Mouse (Mus musculus) intestine, postnatal 0 days (tissue): ENCODE data around the gene Grasp. TPM values are rescaled to one million over a fixed set of nuclear protein-coding genes. Genes with fewer than 3 reads are reported as not detected.
A peak's percentile ranks its signal among the peaks of the same experiment; 100 is the strongest.

Experiments
- ATAC-seq: fragments of 200-750 bp; cut with Nextera tagmentation; 2 replicates; pipeline ENCODE4 v1.8.0; 2017; ENCODE audit warnings: mild to moderate bottlenecking, moderate TSS enrichment, moderate library complexity
- H3K27ac ChIP-seq: fragments of 300-500 bp; sonication (generic); 2 replicates; pipeline ENCODE4 v1.5.1; 2014; ENCODE audit warnings: mild to moderate bottlenecking, low read depth, low read length, moderate library complexity
- H3K27me3 ChIP-seq: fragments of 300-500 bp; sonication (generic); replicated peaks from 2 replicates; pipeline ENCODE4 v1.6.1; 2014; ENCODE audit warnings: low read length, mixed read lengths; ENCODE audit not compliant: control insufficient read depth, insufficient read depth
- H3K36me3 ChIP-seq: fragments of 300-500 bp; sonication (generic); 2 replicates; pipeline ENCODE4 v1.6.1; 2014; ENCODE audit warnings: mild to moderate bottlenecking, moderate library complexity; ENCODE audit not compliant: control insufficient read depth, insufficient read depth
- H3K4me1 ChIP-seq: fragments of 300-500 bp; sonication (generic); replicated peaks from 2 replicates; pipeline ENCODE4 v1.6.1; 2014; ENCODE audit warnings: antibody characterized with exemption, low read length, mixed read lengths; ENCODE audit not compliant: control insufficient read depth, insufficient read depth
- H3K4me2 ChIP-seq: fragments of 300-500 bp; sonication (generic); replicated peaks from 2 replicates; pipeline ENCODE4 v1.6.1; 2014; ENCODE audit warnings: low read depth, mild to moderate bottlenecking, moderate library complexity
- H3K4me3 ChIP-seq: fragments of 300-500 bp; sonication (generic); 2 replicates; pipeline ENCODE4 v1.5.1; 2014; ENCODE audit warnings: low read depth, low read length
- H3K9ac ChIP-seq: fragments of 300-500 bp; sonication (generic); 2 replicates; pipeline ENCODE4 v1.6.1; 2014; ENCODE audit warnings: mild to moderate bottlenecking, low read depth, low read length
- H3K9me3 ChIP-seq: fragments of 300-500 bp; sonication (generic); 2 replicates; pipeline ENCODE4 v1.6.1; 2016; ENCODE audit warnings: mixed run types; ENCODE audit not compliant: control insufficient read depth
- CTCF ChIP-seq: sonication (generic); IDR thresholded peaks from 2 replicates; pipeline ENCODE4 v1.5.1; 2016; ENCODE audit warnings: low read depth, mild to moderate bottlenecking, control low read depth, antibody characterized with exemption, moderate library complexity
- WGBS: fragments of 180-500 bp; shearing (Covaris S2); extraction: QIAGEN DNeasy Blood & Tissue Kit; methylation state at CpG from one replicate; pipeline ENCODE4 v1.1.7; 2014; 5-methylcytosine and 5-hydroxymethylcytosine counted together
- polyA plus RNA-seq: library from polyadenylated mRNA; unstranded; fragments of >200 nt; fragmentation: Nextera tagmentation; extraction: Ambion mirVana; gene quantifications from 2 replicates; pipeline ENCODE4 v1.2.1, GENCODE M21; 2015

Grasp gene
- polyA plus RNA-seq, 1 experiment from 2014 or later: 2.0 TPM

DNA sequence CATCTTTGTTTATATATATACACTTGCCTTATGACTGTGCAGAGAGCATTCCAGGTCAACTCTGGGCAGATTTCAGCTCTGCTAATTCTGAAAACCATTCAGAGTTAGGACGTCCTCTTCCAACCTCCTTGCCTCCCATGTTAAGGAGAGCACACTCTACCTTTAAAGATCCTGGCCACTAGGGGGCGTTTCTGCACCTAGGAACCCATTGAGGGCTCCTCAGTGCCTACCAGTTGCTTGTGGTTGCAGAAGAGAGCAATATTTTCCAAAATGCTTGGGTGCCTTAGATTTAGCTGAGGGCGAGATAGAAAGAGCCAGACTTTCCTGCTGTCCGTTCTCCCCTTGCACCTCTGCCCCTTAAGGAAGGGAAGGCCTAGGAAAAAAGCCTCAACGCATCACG is 13.8 kb upstream of the Grasp start:
- 0 out of 2 replicates have a peak, but pooled peaks have one; percentile 40 for ATAC-seq
- peaks cover 68% of the 10 kb centered on the region for H3K36me3 ChIP-seq

DNA sequence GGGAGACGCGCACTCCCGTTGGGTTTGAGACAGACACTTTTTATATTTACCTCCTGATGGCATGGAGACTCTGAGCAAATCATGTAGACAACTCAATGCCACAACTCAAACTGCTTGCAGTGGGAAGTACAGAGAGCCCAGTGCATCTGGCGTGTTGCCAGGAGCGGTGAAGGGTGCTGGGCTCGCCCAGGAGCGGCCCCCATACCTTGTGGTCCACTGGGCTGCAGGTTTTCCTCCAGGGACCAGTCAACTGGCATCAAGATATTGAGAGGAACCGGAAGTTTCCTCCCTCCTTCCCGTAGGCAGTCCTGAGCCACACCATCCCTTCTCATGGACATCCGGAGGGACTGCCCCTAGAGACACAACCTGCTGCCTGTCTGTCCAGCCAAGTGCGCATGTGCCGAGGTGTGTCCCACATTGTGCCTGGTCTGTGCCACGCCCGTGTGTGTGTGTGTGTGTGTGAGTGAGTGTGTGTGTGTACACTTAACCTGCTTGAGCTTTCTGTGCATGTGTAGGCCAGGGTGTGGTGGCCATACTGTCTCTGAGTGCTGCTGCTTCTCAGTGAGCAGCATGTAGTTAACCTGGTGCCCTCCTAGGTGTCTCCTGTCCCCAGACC is 12.9 kb upstream of the Grasp start:
- H3K9me3 ChIP-seq: no peaks in the 10 kb centered on the region
- H3K4me3 ChIP-seq: no peak overlapping the region
- no peaks in the 10 kb centered on the region for H3K4me1 ChIP-seq
- H3K36me3 ChIP-seq: peaks cover 61% of the 10 kb centered on the region
- no peaks in the 10 kb centered on the region for H3K27me3 ChIP-seq
- H3K9ac ChIP-seq: no peak overlapping the region
- no peak overlapping the region for H3K4me2 ChIP-seq
- WGBS: 86% methylated on average over 14 of the region's 14 CpGs
- H3K27ac ChIP-seq: no peak overlapping the region
- ATAC-seq: no peak; the same call in 1 of the 2 replicates
- no peak for TF ChIP-seq CTCF

More for the DNA sequence above, 13.8 kb upstream of the Grasp start:
- Histone ChIP-seq H3K4me1 (no peaks in the 10 kb centered on the region), H3K9me3 (no peaks in the 10 kb centered on the region), H3K4me3 (no peak overlapping the region), H3K27me3 (no peaks in the 10 kb centered on the region), H3K27ac (no peak overlapping the region), H3K4me2 (no peak overlapping the region), H3K9ac (no peak overlapping the region)
- WGBS: 66% methylated on average over 6 of the region's 6 CpGs
- TF ChIP-seq CTCF: peak; percentile 80

DNA sequence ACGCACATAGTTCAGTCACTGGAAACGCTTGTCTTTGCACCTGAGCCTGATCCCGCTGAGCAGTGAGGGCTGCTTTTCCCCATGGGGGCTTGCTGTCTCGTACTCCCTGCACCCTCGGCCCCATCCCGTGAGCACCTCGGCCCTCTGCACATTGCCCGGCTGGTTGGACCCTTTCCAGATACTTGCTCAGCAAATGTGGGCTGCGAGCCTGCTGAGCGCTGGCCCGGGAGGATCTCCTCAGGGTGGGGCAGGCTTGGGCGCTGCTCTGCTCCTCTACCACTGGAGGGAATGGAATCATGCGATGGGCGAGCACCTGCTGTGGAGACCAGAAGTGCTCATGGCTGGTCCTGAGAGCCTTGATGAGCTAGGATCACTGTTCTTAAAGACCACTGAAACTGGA is 11.6 kb upstream of the Grasp start:
- H3K4me1 ChIP-seq: no peaks in the 10 kb centered on the region
- no peak overlapping the region for H3K27ac ChIP-seq
- H3K36me3 ChIP-seq: peaks cover 48% of the 10 kb centered on the region
- H3K9ac ChIP-seq: no peak overlapping the region
- no peak overlapping the region for H3K4me2 ChIP-seq
- no peak for TF ChIP-seq CTCF
- H3K4me3 ChIP-seq: no peak overlapping the region
- no peak for ATAC-seq
- 59% methylated on average over 14 of the region's 14 CpGs for WGBS
- H3K27me3 ChIP-seq: no peaks in the 10 kb centered on the region
- no peaks in the 10 kb centered on the region for H3K9me3 ChIP-seq

DNA sequence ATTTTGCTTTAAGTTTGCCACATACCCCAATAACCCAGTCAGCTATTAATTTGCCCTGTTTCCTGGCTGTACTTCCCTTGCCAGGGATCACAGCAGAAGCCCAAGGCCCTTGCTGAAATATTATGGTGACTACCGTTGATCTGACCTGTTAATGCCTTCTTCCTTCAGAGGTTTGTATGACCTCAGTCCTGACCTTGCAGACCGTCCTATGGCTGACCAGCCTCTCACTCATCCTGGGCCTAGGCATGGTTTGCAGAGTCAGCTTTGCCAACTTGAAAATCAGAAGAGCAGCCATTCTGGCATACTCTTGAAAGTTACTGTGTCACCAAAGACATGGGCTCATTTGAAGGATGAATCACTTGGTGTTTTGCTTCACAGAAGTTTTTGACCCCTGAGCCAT is 8.9 kb upstream of the Grasp start:
- 64% methylated on average over 2 of the region's 2 CpGs for WGBS
- H3K9me3 ChIP-seq: no peaks in the 10 kb centered on the region
- no peak for ATAC-seq

DNA sequence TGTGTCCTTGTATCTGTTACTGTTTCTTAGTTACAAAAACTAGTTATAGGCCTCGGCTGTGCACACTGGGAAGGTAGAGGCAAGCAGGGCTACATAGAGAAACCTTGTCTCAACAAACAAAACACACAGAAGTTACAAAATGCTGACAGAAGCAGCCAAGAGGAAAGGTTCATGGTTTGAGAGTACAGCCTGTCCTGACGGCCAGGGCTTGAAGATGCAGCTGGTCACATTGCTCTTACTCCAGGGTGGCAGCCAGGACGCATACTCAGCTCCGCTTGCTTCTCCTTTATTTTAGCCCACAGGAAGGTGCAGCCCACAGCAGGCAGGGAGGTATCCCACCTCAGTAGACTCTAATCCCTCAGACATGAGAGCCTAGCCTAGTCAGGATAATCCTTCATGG is 8.0 kb upstream of the Grasp start:
- 86% methylated on average over 4 of the region's 4 CpGs for WGBS
- Histone ChIP-seq H3K36me3 (peaks cover 16% of the 10 kb centered on the region; the same call in 1 of the 2 replicates), H3K4me3 (no peak overlapping the region), H3K9me3 (no peaks in the 10 kb centered on the region), H3K27me3 (no peaks in the 10 kb centered on the region), H3K9ac (no peak overlapping the region), H3K27ac (no peak overlapping the region), H3K4me1 (no peaks in the 10 kb centered on the region), H3K4me2 (no peak overlapping the region)
- ATAC-seq: no peak
- no peak for TF ChIP-seq CTCF

More for the DNA sequence above, 8.9 kb upstream of the Grasp start:
- Histone ChIP-seq H3K27me3 (no peaks in the 10 kb centered on the region), H3K9ac (no peak overlapping the region), H3K4me2 (no peak overlapping the region), H3K27ac (no peak overlapping the region), H3K4me1 (no peaks in the 10 kb centered on the region), H3K36me3 (peaks cover 24% of the 10 kb centered on the region; the same call in 1 of the 2 replicates), H3K4me3 (no peak overlapping the region)
- no peak for TF ChIP-seq CTCF

DNA sequence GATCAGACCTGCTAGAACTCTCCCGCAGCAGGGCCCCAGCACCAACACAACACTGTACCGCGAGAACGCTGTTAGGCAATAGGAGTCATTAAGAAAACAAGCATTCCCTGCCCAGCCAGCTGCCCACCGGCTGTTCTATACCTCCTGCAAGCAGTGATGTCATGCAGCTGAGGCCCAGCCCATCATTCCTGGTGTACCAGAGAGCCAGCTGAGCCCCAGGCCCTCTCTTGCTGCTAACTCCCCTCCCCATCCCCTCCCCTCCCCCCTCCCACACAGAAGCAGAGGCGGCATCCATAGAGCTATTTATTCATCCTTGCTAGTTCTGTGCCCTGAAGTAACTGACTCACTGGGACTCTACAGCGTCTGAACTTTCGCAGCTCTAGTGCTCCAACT is 3.1 kb upstream of the Grasp start:
- no peak overlapping the region for H3K9ac ChIP-seq
- H3K27me3 ChIP-seq: no peaks in the 10 kb centered on the region
- H3K4me1 ChIP-seq: 0 out of 2 replicates have a peak, but pooled peaks cover 5% of the 10 kb centered on the region
- H3K4me2 ChIP-seq: no peak overlapping the region; the same call in 1 of the 2 replicates
- no peak overlapping the region for H3K4me3 ChIP-seq
- no peaks in the 10 kb centered on the region for H3K9me3 ChIP-seq
- H3K36me3 ChIP-seq: no peaks in the 10 kb centered on the region
- H3K27ac ChIP-seq: no peak overlapping the region
- TF ChIP-seq CTCF: no peak
- 8% methylated on average over 8 of the region's 8 CpGs for WGBS
- ATAC-seq: peak; percentile 22; the same call in 1 of the 2 replicates
